Mouse (Mus musculus): ENCODE results near the gene Fndc10.
"Not testable (repeated sequence)": the region's sequence is repeated elsewhere in the genome, so short reads cannot be mapped to it uniquely, and the experiment has no call there.

Gene Fndc10

GRCm38 (mm10) chr4:155735788-155736187 is 41.6 kb downstream of the Fndc10 start:
- no peak for DNase-seq (ENCODE audit: low spot score in 2 of 2)

DNA sequence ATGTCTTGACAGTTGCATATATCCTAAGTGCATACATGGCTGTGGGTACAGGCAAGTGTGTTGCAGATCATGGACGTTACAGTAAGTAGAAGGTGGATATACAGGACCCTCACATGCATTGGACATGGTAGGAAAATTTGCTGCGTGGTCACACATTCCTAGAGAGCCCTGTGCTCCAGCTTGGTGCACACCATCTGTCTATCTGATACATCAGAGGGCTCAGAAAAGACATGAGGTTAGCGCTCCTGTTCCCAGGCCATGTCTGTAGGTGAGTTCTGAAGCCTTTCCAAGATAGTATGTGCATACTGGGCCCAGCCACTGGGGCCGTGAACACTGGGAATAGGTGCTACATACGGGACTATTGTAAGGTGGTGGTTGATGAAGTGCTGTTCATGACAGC is 42.3 kb downstream of the Fndc10 start:
- DNase-seq (ENCODE audit: low spot score in 2 of 2), result no peak

GRCm38 (mm10) chr4:155738262-155738661 is 44.1 kb downstream of the Fndc10 start:
- no peak for DNase-seq (ENCODE audit: low spot score in 2 of 2)

DNA sequence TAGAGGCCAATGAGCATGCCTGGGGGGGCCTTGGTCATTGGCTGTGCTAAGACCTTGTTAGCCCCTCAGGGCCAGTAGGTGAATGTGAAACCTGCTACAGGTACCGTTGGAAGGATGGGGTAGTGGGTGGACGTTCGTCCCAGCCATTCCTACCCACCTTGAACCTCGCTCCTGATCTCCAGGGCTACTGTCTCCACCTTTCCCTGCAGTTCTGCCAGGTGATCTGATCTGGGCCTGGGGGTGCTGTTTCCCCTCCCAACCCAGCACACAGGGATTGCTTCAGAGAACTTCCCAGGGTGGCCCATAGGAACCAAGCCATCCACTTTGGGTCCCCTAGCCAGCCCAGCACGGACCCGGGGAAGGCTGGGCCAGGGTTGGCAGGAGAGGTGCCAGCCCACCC is 45.0 kb downstream of the Fndc10 start:
- no peak for DNase-seq (ENCODE audit: low spot score in 2 of 2)

DNA sequence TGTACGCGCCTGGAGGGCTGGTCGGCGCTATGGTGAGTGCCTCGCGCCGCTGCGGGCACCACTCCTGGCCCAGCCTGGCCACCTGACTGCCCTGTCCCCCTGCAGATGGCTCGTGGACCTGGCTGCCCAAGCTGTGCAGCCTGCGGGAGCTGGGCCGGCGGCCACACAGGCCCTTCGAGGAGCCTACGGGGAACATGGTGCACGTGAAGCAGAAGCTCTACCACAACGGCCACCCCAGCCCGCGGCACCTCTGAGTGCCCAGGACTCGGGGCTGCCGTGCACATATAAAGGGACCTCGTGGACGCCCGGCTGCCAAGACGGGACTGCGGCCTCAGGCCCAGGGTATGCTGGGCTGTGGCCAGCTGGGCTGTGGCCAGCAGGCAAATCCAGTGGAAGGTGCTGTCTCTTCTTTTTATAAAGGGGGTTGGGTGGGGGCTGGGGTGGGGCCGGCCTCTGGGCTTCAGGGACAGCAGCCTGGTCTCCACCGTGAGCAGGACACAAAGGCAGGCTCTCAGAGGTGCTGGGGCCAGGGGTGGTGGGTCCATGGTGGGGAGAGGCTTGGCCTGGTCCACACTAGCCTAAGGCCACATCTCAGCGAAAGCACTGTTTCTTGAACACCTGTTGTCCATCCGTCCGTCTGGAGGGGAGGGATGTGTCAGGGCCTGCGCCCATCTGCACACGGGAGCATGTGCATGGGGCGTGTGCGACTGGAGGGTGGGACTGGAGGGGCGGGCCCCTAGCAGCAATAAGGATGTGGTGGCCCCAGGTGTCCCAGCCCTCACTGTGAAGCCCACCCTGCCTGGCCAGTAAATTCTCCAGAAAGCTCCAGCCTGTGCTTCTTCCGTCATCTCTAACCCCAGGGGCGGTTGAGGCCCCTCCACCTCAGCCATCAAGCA is 45.8 kb downstream of the Fndc10 start:
- DNase-seq (ENCODE audit: low spot score in 2 of 2), result no peak

DNA sequence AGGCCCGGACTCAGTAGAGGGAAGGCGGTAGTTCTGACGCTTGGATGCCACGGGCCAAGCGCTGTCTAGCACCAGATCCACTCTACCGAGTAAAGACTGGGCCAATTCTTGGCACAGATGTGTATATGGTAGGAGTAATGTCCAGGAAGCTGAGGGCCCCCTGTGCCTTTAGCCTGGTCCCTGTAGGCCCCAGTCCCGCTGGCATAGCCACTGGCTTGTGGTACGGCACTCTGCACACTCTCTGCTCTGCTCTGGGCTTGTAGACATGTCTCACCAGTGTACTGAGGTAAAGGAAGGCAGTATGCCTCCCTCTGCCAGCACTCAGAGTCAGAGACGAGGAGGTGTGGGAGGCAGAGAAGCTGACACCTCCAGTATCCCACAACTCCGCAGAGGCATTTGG is 46.5 kb downstream of the Fndc10 start:
- DNase-seq (ENCODE audit: low spot score in 2 of 2), result not testable (repeated sequence)

DNA sequence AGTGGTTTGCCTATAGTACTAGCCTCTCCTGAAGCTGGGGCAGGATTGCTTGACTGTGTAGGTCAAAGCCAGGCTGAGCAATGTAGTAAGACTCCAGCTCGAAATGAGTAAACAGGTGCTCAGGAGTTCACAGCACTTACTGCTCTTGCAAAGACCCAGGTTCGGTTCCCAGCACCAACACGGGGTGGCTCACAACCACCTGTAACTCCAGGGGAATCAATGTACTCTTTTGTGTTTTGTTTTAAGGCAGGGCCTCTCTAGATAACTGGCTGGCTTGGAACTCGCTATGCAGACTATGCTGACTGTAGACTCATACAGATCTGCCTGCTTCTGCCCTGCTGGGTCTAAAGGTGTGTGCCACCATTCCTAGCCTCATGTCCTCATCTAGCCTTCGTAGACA is 48.5 kb downstream of the Fndc10 start:
- DNase-seq (ENCODE audit: low spot score in 2 of 2), result no peak

- DNase-seq (ENCODE audit: low spot score in 2 of 2), result no peak
These were observed 50.3 kb downstream of the Fndc10 start for GRCm38 (mm10) chr4:155744474-155744873.

DNA sequence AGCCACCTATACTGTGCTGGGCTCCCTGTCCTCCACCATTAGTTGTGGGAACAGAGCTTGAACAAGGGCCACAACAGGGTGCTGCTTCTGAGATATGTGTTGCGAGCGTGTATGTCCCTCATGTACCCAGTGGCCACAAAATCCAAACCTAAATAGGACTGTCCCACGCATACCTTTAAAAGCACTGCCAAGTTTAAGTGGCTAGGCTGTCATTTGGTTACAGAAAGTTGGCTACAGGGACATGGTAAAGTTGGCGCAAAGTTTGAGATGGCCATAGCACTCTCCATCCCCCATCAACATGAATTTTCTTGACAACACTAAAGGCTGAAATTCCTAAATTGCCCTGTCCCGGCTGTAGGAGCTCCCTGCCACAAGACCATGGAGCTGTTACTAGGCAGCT is 51.0 kb downstream of the Fndc10 start:
- DNase-seq (ENCODE audit: low spot score in 2 of 2), result no peak
